Mouse (Mus musculus) heart, postnatal 36 days (tissue): ENCODE results near the gene Dmrtb1. TPM values are rescaled to one million over a fixed set of nuclear protein-coding genes. Genes with fewer than 3 reads are reported as not detected.

ENCODE experiments used
- DNase-seq, 2 experiments: peaks; one replicate each; pipeline ENCODE4 v3.0.0; 2021 to 2022
- intact Hi-C: fragments of 180-260 bp; cut with DNase I; formaldehyde crosslinking; loops from one replicate; pipeline ENCODE4 v1.15.1; 2025
- total RNA-seq, 2 experiments: library from RNA; stranded (reverse); gene quantifications; 2 replicates each; pipeline ENCODE4 v1.2.3; 2021

The Dmrtb1 gene
- total RNA-seq: not detected

DNA sequence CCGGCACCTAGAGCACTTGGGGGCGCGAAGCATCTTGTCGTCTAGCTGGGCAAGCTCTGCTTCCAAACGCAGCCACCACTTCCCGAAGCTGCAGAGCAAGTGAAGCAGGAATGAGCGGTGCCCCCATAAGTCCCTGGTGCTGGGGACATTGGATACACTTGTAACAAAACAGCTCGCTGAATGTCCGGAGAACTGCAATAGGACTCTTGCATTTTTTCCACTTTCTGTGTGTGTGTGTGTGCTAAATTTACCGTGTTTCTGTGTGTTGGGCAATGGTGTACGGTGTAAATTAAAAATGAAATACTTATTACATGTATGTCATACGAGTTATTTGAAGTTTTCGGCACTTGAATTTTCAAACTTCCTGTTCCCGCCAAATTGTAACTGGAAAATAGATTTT, at the start of gene Dmrtb1:
Gene Dmrtb1 (minus strand): TSS at position 101 of the 400 bp plus-strand sequence.
- intact Hi-C loops: no loop called here
- DNase-seq: no peak

GRCm38 (mm10) chr4:107733603-107734002, 49.6 kb upstream of the Dmrtb1 start:
- no peak for DNase-seq
- intact Hi-C loops: no loop called here

DNA sequence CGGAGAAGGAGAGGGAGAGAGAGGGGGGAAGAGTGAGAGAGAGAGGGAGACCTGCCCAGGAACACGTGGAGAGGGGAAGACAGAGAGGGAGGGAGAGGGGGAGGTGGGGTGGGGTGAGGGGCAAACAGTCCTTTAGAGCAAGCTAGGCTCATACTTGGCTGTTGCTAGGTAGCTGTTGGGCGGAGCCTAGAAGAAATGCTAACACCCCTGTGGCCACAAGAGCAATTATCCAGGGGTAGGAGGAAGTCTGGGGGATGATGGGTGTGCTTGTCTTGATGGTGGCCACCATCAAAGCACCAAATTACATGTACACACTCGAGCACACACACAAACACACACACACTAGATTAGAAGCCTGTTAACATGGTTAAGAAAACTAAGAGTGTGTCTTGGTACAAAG, 48.6 kb upstream of the Dmrtb1 start:
- intact Hi-C loops: no loop called here
- no peak for DNase-seq

GRCm38 (mm10) chr4:107732182-107732581, 48.2 kb upstream of the Dmrtb1 start:
- intact Hi-C loops: no loop called here
- DNase-seq: no peak

- no peak for DNase-seq
- intact Hi-C loops: no loop called here
Measured at GRCm38 (mm10) chr4:107731088-107731465, 47.0 kb upstream of the Dmrtb1 start.

- DNase-seq: no peak
- intact Hi-C loops: no loop called here
Measured at GRCm38 (mm10) chr4:107730391-107731087, 46.5 kb upstream of the Dmrtb1 start.

DNA sequence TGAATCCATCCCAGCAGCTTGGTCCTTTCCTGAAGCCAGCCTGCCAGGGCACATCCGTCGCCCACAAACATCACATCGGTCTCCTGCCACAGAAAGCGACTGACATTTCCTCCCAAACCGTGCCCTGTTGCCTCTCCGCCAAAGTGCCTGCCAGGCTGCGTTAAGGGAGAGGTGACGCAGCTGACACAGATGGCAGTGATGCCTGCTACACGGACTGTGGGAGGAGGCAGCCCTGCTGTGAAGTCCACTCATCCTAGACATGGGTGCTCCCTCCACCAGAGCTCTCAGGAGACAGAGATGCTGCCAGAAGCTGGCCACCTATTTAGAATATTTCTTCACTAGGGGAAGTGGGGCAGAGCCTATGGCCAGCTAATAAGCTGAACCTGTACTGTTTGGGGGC, 41.4 kb upstream of the Dmrtb1 start:
- DNase-seq: no peak
- intact Hi-C loops: no loop called here

- intact Hi-C loops: no loop called here
Measured at GRCm38 (mm10) chr4:107720043-107720830, 36.2 kb upstream of the Dmrtb1 start.

DNA sequence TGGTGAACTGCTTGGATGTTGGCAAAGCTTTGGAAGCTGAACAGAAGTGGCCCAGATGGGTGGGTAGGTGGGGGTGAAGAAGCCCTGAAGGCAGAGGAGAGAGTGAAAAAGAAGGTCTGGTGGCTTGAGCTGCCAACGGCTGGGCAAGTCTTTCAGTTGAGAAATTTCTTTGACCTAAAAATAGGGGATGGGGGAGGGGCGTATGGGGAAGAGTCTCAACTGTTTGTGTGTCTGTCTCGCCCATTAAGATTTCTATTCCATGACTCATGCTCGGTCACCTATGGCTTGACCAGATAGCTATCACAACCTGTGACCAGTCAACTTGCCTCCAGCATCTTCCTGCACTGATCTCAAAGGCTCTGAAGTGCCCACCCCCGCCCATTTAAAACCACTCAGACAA, 35.1 kb upstream of the Dmrtb1 start:
- intact Hi-C loops: no loop called here
- DNase-seq: no peak

More at GRCm38 (mm10) chr4:107720043-107720830, 36.2 kb upstream of the Dmrtb1 start:
- DNase-seq: no peak

- intact Hi-C loops: no loop called here
Measured at GRCm38 (mm10) chr4:107718720-107719119, 34.7 kb upstream of the Dmrtb1 start.

GRCm38 (mm10) chr4:107717718-107718313, 33.8 kb upstream of the Dmrtb1 start:
- DNase-seq: no peak
- intact Hi-C loops: no loop called here

More at GRCm38 (mm10) chr4:107718720-107719119, 34.7 kb upstream of the Dmrtb1 start:
- no peak for DNase-seq

- intact Hi-C loops: no loop called here
Measured at GRCm38 (mm10) chr4:107716754-107717299, 32.8 kb upstream of the Dmrtb1 start.

GRCm38 (mm10) chr4:107706884-107707283, 22.9 kb upstream of the Dmrtb1 start:
- intact Hi-C loops: no loop called here

More at GRCm38 (mm10) chr4:107716754-107717299, 32.8 kb upstream of the Dmrtb1 start:
- DNase-seq: no peak

GRCm38 (mm10) chr4:107704185-107704584, 20.2 kb upstream of the Dmrtb1 start:
- intact Hi-C loops: no loop called here
- DNase-seq: no peak

More at GRCm38 (mm10) chr4:107706884-107707283, 22.9 kb upstream of the Dmrtb1 start:
- no peak for DNase-seq

DNA sequence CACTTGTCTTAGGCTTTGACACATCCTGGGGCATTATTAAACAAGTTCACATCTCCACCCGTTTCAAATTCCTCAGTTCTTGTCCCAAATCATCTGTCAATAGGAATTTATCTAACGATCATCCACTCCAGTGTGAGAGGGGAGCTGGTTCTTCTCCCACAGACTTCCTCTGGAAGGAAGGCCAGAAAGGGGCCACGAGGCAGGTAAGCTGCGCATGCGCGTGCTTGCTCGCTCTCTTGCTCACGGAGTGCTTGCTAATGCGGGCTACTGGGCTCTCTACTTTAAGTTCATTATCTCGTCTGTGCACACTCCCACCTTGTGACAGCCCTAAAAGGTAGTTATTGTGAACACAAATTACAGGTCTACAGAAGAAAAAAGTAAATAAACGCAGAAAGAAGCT, 17.6 kb upstream of the Dmrtb1 start:
- intact Hi-C loops: no loop called here
- DNase-seq: no peak

DNA sequence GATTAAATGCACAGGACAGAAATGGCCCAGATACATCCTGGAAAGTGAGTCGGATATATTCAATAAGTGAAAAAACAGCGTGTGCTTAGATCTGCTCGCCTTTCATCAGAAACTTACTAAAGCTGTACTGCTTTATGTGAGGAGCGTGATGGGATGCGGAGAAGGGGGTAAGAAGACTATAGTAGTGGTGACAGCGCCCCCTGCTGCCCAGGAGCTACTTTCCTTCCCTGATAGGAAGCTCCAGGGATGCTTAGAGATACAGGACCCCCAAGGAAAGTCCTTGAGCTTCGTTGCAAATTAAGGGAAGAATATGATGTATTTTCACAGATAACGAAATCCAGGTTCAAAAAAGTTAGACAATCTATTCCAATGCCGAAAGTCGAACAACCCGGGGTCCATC, 17.1 kb upstream of the Dmrtb1 start:
- intact Hi-C loops: no loop called here
- DNase-seq: peak in 1 of 2 experiments; percentile 41

- intact Hi-C loops: no loop called here
Measured at GRCm38 (mm10) chr4:107699271-107699670, 15.2 kb upstream of the Dmrtb1 start.

GRCm38 (mm10) chr4:107693816-107694215, 9.8 kb upstream of the Dmrtb1 start:
- no peak for DNase-seq
- intact Hi-C loops: no loop called here

More at GRCm38 (mm10) chr4:107699271-107699670, 15.2 kb upstream of the Dmrtb1 start:
- DNase-seq: no peak

DNA sequence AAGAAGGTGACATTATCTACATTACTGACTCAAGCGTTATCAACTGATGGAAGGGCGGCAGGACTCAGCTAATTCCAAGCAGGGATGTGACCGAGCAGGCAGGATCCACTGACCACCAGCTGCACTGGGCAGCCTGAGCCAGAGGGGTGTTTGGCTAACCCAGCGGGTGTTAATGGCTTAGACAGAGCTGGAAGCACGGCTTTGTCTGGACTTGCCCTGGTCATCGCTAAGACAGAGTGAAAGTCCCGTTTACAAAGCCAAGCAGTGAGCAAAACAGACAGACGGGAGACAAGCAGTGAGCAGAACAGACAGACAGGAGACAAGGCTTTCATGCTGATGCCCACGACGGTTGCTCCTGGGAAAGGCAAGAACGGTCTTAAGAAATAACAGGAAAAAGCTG, 4.2 kb upstream of the Dmrtb1 start:
- DNase-seq: no peak
- intact Hi-C loops: no loop called here

DNA sequence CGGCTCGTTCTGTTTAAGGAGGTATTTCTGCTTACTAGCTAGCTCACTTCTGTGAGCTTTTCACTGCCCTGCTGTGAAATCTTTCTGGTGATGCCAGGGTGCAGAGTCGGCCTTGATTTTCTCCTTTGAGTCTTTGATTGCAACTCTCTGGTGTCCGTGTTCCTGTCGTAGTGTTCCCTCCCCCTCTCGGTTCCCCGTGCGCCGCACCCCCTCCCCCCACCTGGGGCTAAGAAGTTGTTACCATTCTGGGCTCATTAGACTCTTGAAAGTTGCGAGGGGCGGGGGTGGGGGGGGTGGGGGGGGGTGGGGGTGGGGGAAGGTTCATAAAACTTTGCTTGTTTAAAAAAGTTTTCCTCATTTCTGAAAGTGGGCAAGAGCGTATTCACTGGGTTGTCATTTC, 3.1 kb upstream of the Dmrtb1 start:
- no peak for DNase-seq
- intact Hi-C loops: no loop called here
